Mouse (Mus musculus): ENCODE data around the gene Cep131. TPM values are rescaled to one million over a fixed set of nuclear protein-coding genes. Genes with fewer than 3 reads are reported as not detected.

The Cep131 gene
- polyA plus RNA-seq, 1 experiment from 2014 or later: 27.3 TPM

DNA sequence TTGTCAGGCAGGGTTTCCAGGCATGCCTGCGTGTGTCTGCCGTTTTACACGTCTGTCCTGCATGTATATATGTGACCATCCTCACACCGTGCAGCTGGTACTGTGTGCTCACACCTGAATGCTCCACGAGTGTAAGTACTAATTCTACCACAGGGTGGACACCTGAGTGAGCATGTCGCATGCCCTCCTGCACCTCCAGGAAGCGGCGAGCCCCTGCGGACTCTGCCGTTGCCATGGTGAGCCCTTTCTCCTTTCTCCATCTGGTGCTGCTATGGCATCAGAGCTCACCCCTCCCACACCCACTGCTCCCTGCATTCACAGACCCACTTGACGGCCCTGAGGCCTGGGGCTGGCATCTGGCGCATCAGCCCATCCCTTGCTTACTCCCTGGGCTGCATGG lies 63.8 kb downstream of the Cep131 start:
- Histone ChIP-seq H3K9me3 (ENCODE audit: low read depth, low read length) (no peaks in the 10 kb centered on the region), H3K4me2 (no peak overlapping the region), H3K36me3 (ENCODE audit: insufficient read depth) (no peaks in the 10 kb centered on the region), H3K27me3 (ENCODE audit: insufficient read depth, low read length) (no peaks in the 10 kb centered on the region), H3K4me1 (ENCODE audit: insufficient read depth) (no peaks in the 10 kb centered on the region), H3K4me3 (ENCODE audit: low read depth, low read length) (no peak overlapping the region), H3K27ac (ENCODE audit: low read depth) (no peak overlapping the region), H3K9ac (no peak overlapping the region)
- WGBS: 67% methylated on average over 12 of the region's 12 CpGs
- peak; percentile 38; the same call in 1 of the 2 replicates for TF ChIP-seq CTCF (IDR thresholded peaks at IDR 0.05; ENCODE audit: low read depth)
- ATAC-seq (ENCODE audit: insufficient read depth): no peak
- DNase-seq: no peak

DNA sequence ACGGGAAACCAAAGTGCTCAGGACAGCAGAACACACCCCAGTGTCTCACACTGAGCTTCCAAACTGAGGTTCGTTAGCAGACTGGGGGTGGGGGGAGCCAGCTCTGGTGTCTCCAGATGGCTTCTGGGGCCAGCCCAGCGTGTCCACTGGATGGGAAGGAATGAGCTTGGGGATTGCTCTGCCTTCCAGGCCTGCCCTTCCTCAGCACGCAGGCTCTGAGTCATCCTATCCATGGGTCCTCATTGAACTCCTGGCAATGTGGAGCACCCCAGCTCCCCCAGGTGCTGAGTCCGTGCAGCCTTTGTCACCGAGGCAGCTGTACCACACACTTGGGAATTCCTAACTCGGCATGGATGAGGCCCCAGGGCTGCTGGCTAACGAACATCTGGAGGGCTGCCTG lies 64.4 kb downstream of the Cep131 start:
- ATAC-seq (ENCODE audit: insufficient read depth) (no peak), DNase-seq (no peak)
- Histone ChIP-seq H3K4me2 (no peak overlapping the region), H3K4me3 (ENCODE audit: low read depth, low read length) (no peak overlapping the region), H3K36me3 (ENCODE audit: insufficient read depth) (no peaks in the 10 kb centered on the region), H3K9me3 (ENCODE audit: low read depth, low read length) (no peaks in the 10 kb centered on the region), H3K27me3 (ENCODE audit: insufficient read depth, low read length) (no peaks in the 10 kb centered on the region), H3K9ac (no peak overlapping the region), H3K4me1 (ENCODE audit: insufficient read depth) (no peaks in the 10 kb centered on the region), H3K27ac (ENCODE audit: low read depth) (no peak overlapping the region)
- no peak for TF ChIP-seq CTCF (IDR thresholded peaks at IDR 0.05; ENCODE audit: low read depth)
- whole genome bisulfite sequencing: 63% methylated on average over 8 of the region's 8 CpGs

DNA sequence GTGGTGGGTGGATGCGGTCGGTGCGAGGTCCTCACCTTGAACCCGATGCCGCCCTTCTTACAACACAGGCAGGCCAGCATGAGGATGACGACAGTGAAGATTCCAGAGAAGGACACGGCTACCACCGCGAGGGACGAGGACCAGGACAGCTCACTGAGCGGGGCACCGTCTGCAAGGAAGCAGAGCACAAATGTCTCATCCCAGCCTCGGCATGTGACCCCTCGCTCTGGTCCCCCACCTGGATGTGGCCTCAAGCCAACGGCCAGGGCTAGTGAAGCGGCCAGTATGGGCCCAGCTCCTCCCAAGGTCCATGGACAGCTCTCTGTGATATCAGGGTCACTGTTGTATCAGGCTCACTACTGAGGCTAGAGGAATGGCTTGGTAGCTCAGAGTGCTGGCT lies 65.3 kb downstream of the Cep131 start:
- no peak for TF ChIP-seq CTCF (IDR thresholded peaks at IDR 0.05; ENCODE audit: low read depth)
- WGBS: 90% methylated on average over 16 of the region's 16 CpGs
- H3K4me2 ChIP-seq: no peak overlapping the region
- no peaks in the 10 kb centered on the region for H3K4me1 ChIP-seq (ENCODE audit: insufficient read depth)
- DNase-seq (no peak), ATAC-seq (ENCODE audit: insufficient read depth) (no peak)
- no peaks in the 10 kb centered on the region for H3K36me3 ChIP-seq (ENCODE audit: insufficient read depth)
- no peaks in the 10 kb centered on the region for H3K27me3 ChIP-seq (ENCODE audit: insufficient read depth, low read length)
- H3K9me3 ChIP-seq (ENCODE audit: low read depth, low read length): no peaks in the 10 kb centered on the region
- H3K4me3 ChIP-seq (ENCODE audit: low read depth, low read length): no peak overlapping the region
- no peak overlapping the region for H3K9ac ChIP-seq
- no peak overlapping the region for H3K27ac ChIP-seq (ENCODE audit: low read depth)

DNA sequence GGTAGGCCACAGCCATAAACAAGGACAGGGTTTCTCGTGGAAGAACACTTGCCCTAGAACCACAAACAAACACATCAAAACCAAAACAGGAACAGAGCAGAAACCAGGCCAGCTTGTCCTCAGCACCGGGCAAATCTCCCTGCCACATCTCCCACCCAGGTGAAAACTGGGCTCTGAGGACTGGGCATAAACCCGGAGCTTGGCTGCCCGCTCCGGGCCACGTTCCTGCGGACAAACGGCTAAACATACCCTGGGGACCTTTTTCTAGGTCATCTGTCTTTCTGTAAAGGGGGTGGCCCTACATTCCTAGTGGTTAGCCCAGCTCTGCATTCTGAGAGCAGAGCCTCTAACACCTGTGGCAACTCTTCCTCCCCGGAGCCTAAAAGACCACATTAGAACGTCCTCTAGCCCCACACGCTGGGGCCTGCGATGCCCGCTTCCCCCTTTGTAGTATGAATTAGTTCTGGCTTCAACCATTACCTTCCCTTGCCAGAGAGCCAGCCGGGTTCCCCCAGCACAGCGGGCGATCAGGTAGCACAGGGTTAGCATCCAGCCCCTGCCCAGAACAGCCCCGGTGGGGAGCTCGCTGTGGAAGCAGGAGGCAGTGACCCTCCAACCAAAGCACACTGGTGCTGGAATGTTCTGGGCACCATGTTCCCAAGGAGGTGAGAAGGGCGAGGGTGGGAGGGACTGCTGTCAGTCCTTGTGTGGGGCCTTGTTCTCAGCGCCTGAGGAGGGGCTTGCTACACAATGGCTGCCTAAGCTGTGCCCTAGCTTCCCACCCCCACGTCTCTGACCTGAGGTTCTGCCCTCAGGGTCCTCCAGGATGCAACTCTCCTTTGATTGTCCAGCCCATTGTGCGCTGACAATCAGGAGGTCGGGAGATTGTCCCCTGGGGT lies 66.8 kb downstream of the Cep131 start:
- ATAC-seq (ENCODE audit: insufficient read depth) (no peak), DNase-seq (no peak)
- Histone ChIP-seq H3K9ac (no peak overlapping the region), H3K9me3 (ENCODE audit: low read depth, low read length) (no peaks in the 10 kb centered on the region), H3K4me2 (no peak overlapping the region), H3K27me3 (ENCODE audit: insufficient read depth, low read length) (no peaks in the 10 kb centered on the region), H3K4me1 (ENCODE audit: insufficient read depth) (no peaks in the 10 kb centered on the region), H3K36me3 (ENCODE audit: insufficient read depth) (no peaks in the 10 kb centered on the region), H3K27ac (ENCODE audit: low read depth) (no peak overlapping the region), H3K4me3 (ENCODE audit: low read depth, low read length) (no peak overlapping the region)
- no peak for TF ChIP-seq CTCF (IDR thresholded peaks at IDR 0.05; ENCODE audit: low read depth)
- WGBS: 62% methylated on average over 23 of the region's 23 CpGs

DNA sequence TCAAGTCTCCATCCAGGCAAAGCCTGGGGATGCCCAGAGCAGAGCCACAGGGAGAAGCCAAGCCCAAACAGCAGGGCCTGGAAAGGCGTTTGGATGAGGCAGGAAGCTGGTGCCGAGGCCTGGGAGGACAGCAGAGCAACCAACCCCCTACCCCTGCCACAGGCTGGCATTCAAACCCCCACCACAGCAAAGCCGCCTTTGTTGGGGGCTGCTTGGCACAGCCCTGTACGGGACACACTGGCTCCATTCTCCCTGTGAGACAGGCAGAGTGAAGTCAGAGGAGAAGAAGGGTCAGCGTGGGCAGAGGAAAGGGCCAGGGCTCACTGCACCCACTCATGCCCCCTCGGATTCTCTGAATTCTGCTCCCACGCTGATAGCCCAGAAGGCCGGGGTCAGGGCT lies 69.6 kb downstream of the Cep131 start:
- no peak overlapping the region for H3K27ac ChIP-seq (ENCODE audit: low read depth)
- peaks cover 4% of the 10 kb centered on the region; the same call in 1 of the 2 replicates for H3K27me3 ChIP-seq (ENCODE audit: insufficient read depth, low read length)
- no peak for TF ChIP-seq CTCF (IDR thresholded peaks at IDR 0.05; ENCODE audit: low read depth)
- H3K9me3 ChIP-seq (ENCODE audit: low read depth, low read length): no peaks in the 10 kb centered on the region
- H3K4me2 ChIP-seq: no peak overlapping the region
- no peak overlapping the region for H3K4me3 ChIP-seq (ENCODE audit: low read depth, low read length)
- H3K36me3 ChIP-seq (ENCODE audit: insufficient read depth): no peaks in the 10 kb centered on the region
- peaks cover 4% of the 10 kb centered on the region; the same call in 1 of the 2 replicates for H3K4me1 ChIP-seq (ENCODE audit: insufficient read depth)
- 78% methylated on average over 8 of the region's 8 CpGs for WGBS
- DNase-seq: no peak
- no peak for ATAC-seq (ENCODE audit: insufficient read depth)
- H3K9ac ChIP-seq: no peak overlapping the region

DNA sequence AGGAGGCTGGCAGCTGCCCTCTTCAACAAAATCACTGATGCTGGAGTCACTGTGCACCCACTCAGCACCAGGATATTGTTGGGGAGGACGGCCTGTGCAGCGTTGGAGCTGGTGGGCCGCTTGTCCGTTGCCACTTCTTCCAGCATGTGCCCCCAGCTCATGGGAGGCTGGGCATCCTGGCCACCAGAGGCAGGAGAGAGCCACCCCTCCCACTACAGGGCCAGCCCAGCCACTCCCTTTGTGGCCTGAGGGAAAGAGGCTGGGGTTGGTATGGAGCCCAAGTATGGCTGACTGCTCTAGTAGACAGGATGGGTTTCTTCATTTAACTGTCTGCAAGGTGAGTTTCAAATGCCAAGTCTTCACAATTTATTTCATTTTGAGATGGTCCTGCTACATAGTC lies 71.9 kb downstream of the Cep131 start:
- H3K27me3 ChIP-seq (ENCODE audit: insufficient read depth, low read length): peaks cover 10% of the 10 kb centered on the region; the same call in 1 of the 2 replicates
- no peak overlapping the region for H3K27ac ChIP-seq (ENCODE audit: low read depth)
- ATAC-seq (ENCODE audit: insufficient read depth) (no peak), DNase-seq (no peak)
- no peaks in the 10 kb centered on the region for H3K36me3 ChIP-seq (ENCODE audit: insufficient read depth)
- no peak overlapping the region for H3K4me2 ChIP-seq
- H3K9ac ChIP-seq: no peak overlapping the region
- no peaks in the 10 kb centered on the region for H3K9me3 ChIP-seq (ENCODE audit: low read depth, low read length)
- peaks cover 4% of the 10 kb centered on the region; the same call in 1 of the 2 replicates for H3K4me1 ChIP-seq (ENCODE audit: insufficient read depth)
- H3K4me3 ChIP-seq (ENCODE audit: low read depth, low read length): no peak overlapping the region
- peak; percentile 8; the same call in 1 of the 2 replicates for TF ChIP-seq CTCF (IDR thresholded peaks at IDR 0.05; ENCODE audit: low read depth)
- WGBS: 90% methylated on average over 4 of the region's 4 CpGs

MicroRNAs encoded within 50 kb of the gene (microRNA counts, 519-probe panel; counts per million panel counts)
- 2,658 counts per million, percentile 49 among the panel's probes with 10 or more counts for microRNA mmu-miR-338-3p
- microRNA mmu-miR-338-5p: 2,095 counts per million, percentile 25 among the panel's probes with 10 or more counts

Small RNA genes within 50 kb of the gene (microRNA-seq; reads per million reads assigned to microRNA genes)
- gene Gm25948 (ENCODE audit: borderline number of aligned reads) (not detected), gene Mir3065 (ENCODE audit: borderline number of aligned reads) (not detected), gene Mir338 (ENCODE audit: borderline number of aligned reads) (not detected)

Other genes with a start within 250 kb of the Cep131 start
- 94.3 and 104 TPM in 2 replicates for gene Chmp6, start 173.4 kb downstream of the Cep131 start, polyA plus RNA-seq (2014; fragmentation: Nextera tagmentation; extraction: Ambion mirVana)
- gene Baiap2, start 144.1 kb downstream of the Cep131 start, polyA plus RNA-seq (2014; fragmentation: Nextera tagmentation; extraction: Ambion mirVana): 20.4 and 20.5 TPM in 2 replicates
- gene Aatk, start 39.7 kb downstream of the Cep131 start, polyA plus RNA-seq (2014; fragmentation: Nextera tagmentation; extraction: Ambion mirVana): 2.2 and 2.3 TPM in 2 replicates
- gene Tepsin, start 11.9 kb upstream of the Cep131 start, polyA plus RNA-seq (2014; fragmentation: Nextera tagmentation; extraction: Ambion mirVana): 13.4 and 17.1 TPM in 2 replicates
- gene Ndufaf8, start 12.1 kb upstream of the Cep131 start, polyA plus RNA-seq (2014; fragmentation: Nextera tagmentation; extraction: Ambion mirVana): 76.7 and 88.6 TPM in 2 replicates
- 77.2 and 83.9 TPM in 2 replicates for gene Slc38a10, start 64.5 kb upstream of the Cep131 start, polyA plus RNA-seq (2014; fragmentation: Nextera tagmentation; extraction: Ambion mirVana)
- gene Bahcc1, start 146.1 kb upstream of the Cep131 start, polyA plus RNA-seq (2014; fragmentation: Nextera tagmentation; extraction: Ambion mirVana): 14.3 and 15.6 TPM in 2 replicates